Mouse (Mus musculus) liver, postnatal 0 days (tissue): Measurements from ENCODE around the gene Mapk12. TPM values are rescaled to one million over a fixed set of nuclear protein-coding genes. Genes with fewer than 3 reads are reported as not detected.

Experiments
- ATAC-seq: fragments of 200-750 bp; cut with Nextera tagmentation; 2 replicates; pipeline ENCODE4 v1.8.0; 2017; ENCODE audit warnings: mild to moderate bottlenecking, moderate library complexity
- DNase-seq: peaks from one replicate; pipeline ENCODE4 v3.0.0-alpha.2; 2016
- H3K27ac ChIP-seq: fragments of 300-500 bp; sonication (generic); 2 replicates; pipeline ENCODE4 v1.5.1; 2014; ENCODE audit warnings: antibody characterized with exemption, moderate library complexity, mild to moderate bottlenecking, low read depth
- H3K27me3 ChIP-seq: fragments of 300-500 bp; sonication (generic); 2 replicates; pipeline ENCODE4 v1.6.1; 2014; ENCODE audit warnings: low read length, control low read depth, mixed read lengths; ENCODE audit not compliant: insufficient read depth
- H3K36me3 ChIP-seq: fragments of 300-500 bp; sonication (generic); replicated peaks from 2 replicates; pipeline ENCODE4 v1.6.1; 2014; ENCODE audit warnings: mild to moderate bottlenecking, control low read depth, low read length, moderate library complexity, mixed read lengths; ENCODE audit not compliant: insufficient read depth
- H3K4me1 ChIP-seq: fragments of 300-500 bp; sonication (generic); 2 replicates; pipeline ENCODE4 v1.6.1; 2014; ENCODE audit warnings: antibody characterized with exemption, mild to moderate bottlenecking, control low read depth; ENCODE audit not compliant: insufficient read depth
- H3K4me2 ChIP-seq: fragments of 300-500 bp; sonication (generic); 2 replicates; pipeline ENCODE4 v1.6.1; 2014; ENCODE audit warnings: low read depth, mild to moderate bottlenecking, low read length, moderate library complexity, mixed read lengths
- H3K4me3 ChIP-seq: fragments of 300-500 bp; sonication (generic); 2 replicates; pipeline ENCODE4 v1.5.1; 2014; ENCODE audit warnings: low read depth, low read length
- H3K9ac ChIP-seq: fragments of 300-500 bp; sonication (generic); replicated peaks from 2 replicates; pipeline ENCODE4 v1.6.1; 2014; ENCODE audit warnings: mild to moderate bottlenecking, moderate library complexity
- H3K9me3 ChIP-seq: fragments of 300-500 bp; sonication (generic); 2 replicates; pipeline ENCODE4 v1.6.1; 2016; ENCODE audit warnings: mild to moderate bottlenecking, control low read depth, low read length, mixed read lengths
- CTCF ChIP-seq: sonication (generic); IDR thresholded peaks from 2 replicates; pipeline ENCODE4 v1.5.1; 2016; ENCODE audit warnings: antibody characterized with exemption, low read depth
- EP300 ChIP-seq: IDR thresholded peaks from 2 replicates; pipeline ENCODE4 v1.6.1; 2016; ENCODE audit warnings: antibody characterized with exemption, low read depth, mild to moderate bottlenecking
- WGBS: fragments of 180-500 bp; shearing (Covaris S2); extraction: QIAGEN DNeasy Blood & Tissue Kit; methylation state at CpG from one replicate; pipeline ENCODE4 v1.1.7; 2014; ENCODE audit not compliant: insufficient replicate concordance; 5-methylcytosine and 5-hydroxymethylcytosine counted together
- polyA plus RNA-seq: library from polyadenylated mRNA; unstranded; fragments of >200 nt; fragmentation: Nextera tagmentation; extraction: Ambion mirVana; gene quantifications from 2 replicates; pipeline ENCODE4 v1.2.1, GENCODE M21; 2015

The Mapk12 gene
- polyA plus RNA-seq, 1 experiment from 2014 or later, result 2.4 TPM

DNA sequence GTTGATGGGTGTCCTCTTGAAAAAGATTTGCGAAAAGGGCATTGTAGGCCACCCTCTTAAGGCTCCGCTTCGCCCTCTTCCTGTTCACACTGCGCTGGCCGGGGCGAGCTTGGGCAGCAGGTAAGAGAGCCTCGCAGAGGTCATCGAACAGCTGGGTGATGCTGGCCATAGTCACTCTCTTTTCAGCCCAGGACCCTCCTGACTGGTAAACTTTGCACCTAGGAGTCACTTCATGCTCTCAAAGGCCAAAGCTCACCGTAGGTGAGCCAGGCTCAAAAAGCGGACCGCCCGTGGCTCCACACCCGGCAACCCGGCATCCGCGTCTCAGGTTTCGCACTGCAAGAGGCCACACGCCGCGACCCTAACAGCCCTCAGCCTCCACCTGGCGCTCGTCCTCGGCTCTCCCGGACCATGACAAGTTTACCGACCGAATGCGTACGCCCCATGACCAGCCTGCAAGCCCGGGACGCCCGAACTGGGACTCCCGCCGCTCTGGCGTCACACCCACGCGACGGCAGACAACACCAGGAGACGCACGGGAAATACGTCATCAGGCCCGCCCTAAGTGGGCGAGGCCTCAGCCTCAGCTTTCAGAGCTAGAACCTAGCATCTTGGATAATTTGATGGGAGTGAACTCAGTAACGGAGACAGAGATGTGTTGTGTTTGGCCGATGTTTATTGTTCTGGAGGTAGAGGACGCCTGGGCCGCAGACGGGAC, 17.7 kb downstream of the Mapk12 start, which contains the start of gene Tubgcp6:
TSS of gene Tubgcp6 (minus strand) at position 464 of the 718 bp plus-strand sequence.
- no peaks in the 10 kb centered on the region for H3K27me3 ChIP-seq
- ATAC-seq (peak; percentile 95), DNase-seq (peak; percentile 97)
- no peaks in the 10 kb centered on the region for H3K9me3 ChIP-seq
- H3K27ac ChIP-seq, result peak within 1 kb of the TSS; percentile 77
- under 1% methylated on average over 47 of the region's 47 CpGs for WGBS
- H3K4me3 ChIP-seq, result peak within 1 kb of the TSS; percentile 95
- peaks cover 2% of the 10 kb centered on the region; the same call in 1 of the 2 replicates for H3K36me3 ChIP-seq
- peak within 1 kb of the TSS; percentile 90 for H3K9ac ChIP-seq
- H3K4me1 ChIP-seq, result peaks cover 28% of the 10 kb centered on the region
- H3K4me2 ChIP-seq, result peak within 1 kb of the TSS; percentile 95
- no peak for TF ChIP-seq CTCF
- TF ChIP-seq EP300, result no peak

GRCm38 (mm10) chr15:89118007-89118406, 22.5 kb downstream of the Mapk12 start:
- Histone ChIP-seq H3K4me2 (no peak overlapping the region), H3K4me1 (peaks cover 17% of the 10 kb centered on the region), H3K4me3 (no peak overlapping the region), H3K27me3 (no peaks in the 10 kb centered on the region), H3K9ac (no peak overlapping the region), H3K36me3 (peaks cover 20% of the 10 kb centered on the region), H3K27ac (no peak overlapping the region), H3K9me3 (no peaks in the 10 kb centered on the region)
- ATAC-seq (no peak), DNase-seq (no peak)
- TF ChIP-seq CTCF (peak; percentile 58), EP300 (no peak)

GRCm38 (mm10) chr15:89110147-89110546, 30.4 kb downstream of the Mapk12 start:
- DNase-seq (no peak), ATAC-seq (no peak)
- Histone ChIP-seq H3K9ac (no peak overlapping the region), H3K4me2 (no peak overlapping the region), H3K27ac (no peak overlapping the region), H3K27me3 (no peaks in the 10 kb centered on the region), H3K4me1 (no peaks in the 10 kb centered on the region), H3K4me3 (no peak overlapping the region), H3K36me3 (peaks cover 70% of the 10 kb centered on the region), H3K9me3 (no peaks in the 10 kb centered on the region)
- TF ChIP-seq CTCF (no peak), EP300 (no peak)
- 86% methylated on average over 9 of the region's 9 CpGs for WGBS

GRCm38 (mm10) chr15:89106976-89107375, 33.5 kb downstream of the Mapk12 start:
- WGBS, result 91% methylated on average over 1 of the region's 1 CpGs
- Histone ChIP-seq H3K9ac (no peak overlapping the region), H3K27ac (no peak overlapping the region), H3K4me3 (no peak overlapping the region), H3K4me1 (no peaks in the 10 kb centered on the region), H3K36me3 (peaks cover 85% of the 10 kb centered on the region), H3K9me3 (no peaks in the 10 kb centered on the region), H3K4me2 (no peak overlapping the region), H3K27me3 (no peaks in the 10 kb centered on the region)
- DNase-seq (no peak), ATAC-seq (no peak)
- TF ChIP-seq CTCF (no peak), EP300 (no peak)

DNA sequence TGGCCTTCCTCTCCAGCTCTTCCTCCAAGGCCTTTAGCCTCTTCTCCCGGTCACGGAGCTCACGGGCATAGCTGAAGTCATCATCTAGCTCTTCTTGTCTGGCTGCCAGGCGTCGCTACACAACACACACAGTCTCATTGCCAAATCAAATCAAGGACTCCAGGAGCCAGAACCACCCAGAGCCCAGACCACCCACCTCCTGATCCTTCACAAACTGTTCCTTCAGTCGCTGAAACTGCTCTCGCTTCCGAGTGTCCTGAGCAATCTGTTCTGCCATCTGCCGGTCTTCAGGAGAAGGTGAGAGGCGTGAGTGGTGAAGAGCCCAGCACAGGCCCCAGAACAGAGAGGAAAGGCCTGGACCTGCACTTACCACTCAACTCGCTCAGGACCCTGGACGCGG, 34.4 kb downstream of the Mapk12 start:
- Histone ChIP-seq H3K4me1 (no peaks in the 10 kb centered on the region), H3K4me3 (no peak overlapping the region), H3K36me3 (peaks cover 86% of the 10 kb centered on the region), H3K4me2 (no peak overlapping the region), H3K9ac (no peak overlapping the region), H3K27ac (no peak overlapping the region), H3K27me3 (no peaks in the 10 kb centered on the region), H3K9me3 (no peaks in the 10 kb centered on the region)
- WGBS, result 84% methylated on average over 13 of the region's 13 CpGs
- TF ChIP-seq EP300, result no peak
- no peak for TF ChIP-seq CTCF
- DNase-seq, result no peak
- ATAC-seq, result no peak

DNA sequence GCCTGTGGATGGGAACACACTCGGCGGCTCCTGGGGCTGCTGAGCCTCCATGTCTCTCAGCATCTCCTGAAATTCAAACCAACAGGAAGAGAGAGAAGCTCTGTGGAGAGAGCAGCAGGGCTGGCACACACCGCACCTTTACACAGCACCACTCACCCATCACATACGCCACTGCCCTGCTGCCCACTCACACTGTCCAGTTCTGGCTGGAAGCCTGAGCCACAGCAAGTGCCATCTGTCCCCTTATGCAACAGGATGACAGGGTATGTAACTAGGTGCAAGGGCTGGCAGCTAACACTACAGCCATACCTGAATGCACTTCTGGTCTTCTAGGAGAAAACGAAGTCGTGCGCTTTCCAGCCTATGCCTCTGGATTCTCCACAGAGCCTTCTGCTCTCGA, 36.1 kb downstream of the Mapk12 start:
- H3K4me2 ChIP-seq, result no peak overlapping the region
- H3K4me3 ChIP-seq, result no peak overlapping the region
- no peak for ATAC-seq
- 91% methylated on average over 8 of the region's 8 CpGs for WGBS
- H3K27ac ChIP-seq, result no peak overlapping the region
- H3K9me3 ChIP-seq, result no peaks in the 10 kb centered on the region
- no peaks in the 10 kb centered on the region for H3K27me3 ChIP-seq
- no peak overlapping the region for H3K9ac ChIP-seq
- no peak for TF ChIP-seq CTCF
- TF ChIP-seq EP300, result no peak
- peaks cover 86% of the 10 kb centered on the region for H3K36me3 ChIP-seq
- no peaks in the 10 kb centered on the region for H3K4me1 ChIP-seq
- DNase-seq, result no peak

GRCm38 (mm10) chr15:89103921-89104320, 36.6 kb downstream of the Mapk12 start:
- no peak for TF ChIP-seq EP300
- H3K4me1 ChIP-seq, result no peaks in the 10 kb centered on the region
- no peak overlapping the region for H3K4me2 ChIP-seq
- H3K9ac ChIP-seq, result no peak overlapping the region
- H3K27ac ChIP-seq, result no peak overlapping the region
- H3K4me3 ChIP-seq, result no peak overlapping the region
- H3K27me3 ChIP-seq, result no peaks in the 10 kb centered on the region
- DNase-seq (no peak), ATAC-seq (no peak)
- 86% methylated on average over 10 of the region's 10 CpGs for WGBS
- peaks cover 88% of the 10 kb centered on the region for H3K36me3 ChIP-seq
- H3K9me3 ChIP-seq, result no peaks in the 10 kb centered on the region
